ENCODE assay signal across 8 mouse cellular contexts in the genomic region with DNA sequence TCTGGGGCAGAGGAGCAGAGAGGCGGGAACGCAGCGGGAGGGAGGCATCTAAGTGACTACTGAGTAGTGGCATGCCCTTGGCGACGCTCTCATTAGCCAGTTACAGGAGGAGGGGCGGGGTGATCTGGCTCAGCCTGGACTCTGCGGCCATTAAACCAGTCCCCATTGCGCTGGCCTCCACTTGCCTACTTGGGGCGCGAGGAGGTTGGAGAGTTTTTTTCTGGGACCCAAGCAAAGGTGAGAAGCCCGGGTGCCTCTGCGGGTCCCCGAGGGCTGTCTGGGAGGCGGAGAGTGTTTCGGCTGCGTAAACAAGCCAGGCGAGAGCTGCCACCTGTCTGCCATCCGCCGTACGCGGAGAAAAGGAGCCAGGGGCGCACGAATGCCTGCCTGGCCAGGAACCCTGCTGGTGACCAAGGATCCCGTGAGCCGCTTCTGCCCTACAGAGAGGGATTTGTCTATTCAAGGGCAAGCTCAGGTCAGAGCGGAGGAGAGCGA. TPM values are rescaled to one million over a fixed set of nuclear protein-coding genes. Genes with fewer than 3 reads are reported as not detected.
DNase-seq lines count a peak whose midpoint lies in the region; ATAC-seq and TF ChIP-seq lines count a peak whose summit lies in the region.

A gene (plus strand): TSS at position 132 of the 495 bp plus-strand sequence.

- WGBS in forebrain, embryonic 16.5 days = under 1% methylated on average over 27 of the region's 27 CpGs

- no peak within 1 kb of the TSS for H3K27ac ChIP-seq in ES-E14 (ENCODE audit: insufficient read depth, low read depth, low read length, poor library complexity, severe bottlenecking)
- no peak within 1 kb of the TSS for H3K27ac ChIP-seq in forebrain, embryonic 16.5 days (ENCODE audit: low read length)

- DNase-seq in ES-E14 (ENCODE audit: low read depth, low spot score) = peak; percentile 41
- DNase-seq in c-Kit-negative CD71-positive TER-119-positive erythroid progenitor cells, embryonic 14.5 days (ENCODE audit: low read depth, low spot score) = peak; percentile 72
- peak; percentile 72 for DNase-seq in layer of hippocampus, adult 9-11 months
- DNase-seq in lung, postnatal 14 days = peak; percentile 68
- peak; percentile 75 for DNase-seq in ovary, postnatal 36 days (ENCODE audit: low spot score)
- DNase-seq in thymus, postnatal 4 days = peak; percentile 78

- peak within 1 kb of the TSS; percentile 47 for H3K4me2 ChIP-seq in forebrain, embryonic 16.5 days (ENCODE audit: low read length)

- no peaks in the 10 kb centered on the region for H3K36me3 ChIP-seq in ES-E14 (ENCODE audit: control insufficient read depth, insufficient read depth, low read length, poor library complexity, severe bottlenecking)
- no peaks in the 10 kb centered on the region for H3K36me3 ChIP-seq in forebrain, embryonic 16.5 days (ENCODE audit: control insufficient read depth, insufficient read depth)

- H3K9ac ChIP-seq in ES-E14 (ENCODE audit: insufficient read depth, low read depth, low read length, poor library complexity, severe bottlenecking) = peak within 1 kb of the TSS; percentile 21
- peak within 1 kb of the TSS; percentile 14; the same call in 1 of the 2 replicates for H3K9ac ChIP-seq in forebrain, embryonic 16.5 days (replicated peaks; ENCODE audit: low read depth, low read length)

- peaks cover 1 to 4% of the 10 kb centered on the region in 2 experiments; a peak in 2 of 4 replicates for H3K4me1 ChIP-seq in ES-E14 (ENCODE audit: control insufficient read depth in 2 of 2, insufficient read depth in 2 of 2, low read length in 2 of 2, poor library complexity in 1 of 2)
- peaks cover 10% of the 10 kb centered on the region for H3K4me1 ChIP-seq in forebrain, embryonic 16.5 days (replicated peaks; ENCODE audit: control insufficient read depth, insufficient read depth, low read length)

- H3K4me3 ChIP-seq in ES-E14 (ENCODE audit: insufficient read depth in 1 of 2, low read depth in 1 of 2, low read length in 2 of 2, poor library complexity in 1 of 2, severe bottlenecking in 1 of 2) = peak within 1 kb of the TSS; percentile 60 to 90
- H3K4me3 ChIP-seq in forebrain, embryonic 16.5 days (replicated peaks; ENCODE audit: low read length) = peak within 1 kb of the TSS; percentile 36

- H3K9me3 ChIP-seq in ES-E14 (ENCODE audit: control insufficient read depth, insufficient read depth, low read depth, low read length) = no peaks in the 10 kb centered on the region
- H3K9me3 ChIP-seq in forebrain, embryonic 16.5 days (ENCODE audit: control insufficient read depth, low read length) = no peaks in the 10 kb centered on the region

- in situ Hi-C loops in ES-E14 (cut with MboI; ENCODE audit: low sequenced_read_pairs in 2 of 2, unreplicated experiment in 2 of 2) = no loop called here

- ATAC-seq in forebrain, embryonic 16.5 days = peak; percentile 66
- ATAC-seq in hematopoietic stem cell, adult 5-6 weeks (replicated peaks in 1 of 2; ENCODE audit: insufficient read depth in 1 of 2, low FRiP score in 2 of 2, low TSS enrichment in 1 of 2, low read depth in 1 of 2, poor library complexity in 2 of 2, severe bottlenecking in 2 of 2) = peak; percentile 96 to 98

- no peaks in the 10 kb centered on the region for H3K27me3 ChIP-seq in forebrain, embryonic 16.5 days (replicated peaks; ENCODE audit: control insufficient read depth, insufficient read depth, low read length)

TF ChIP-seq in ES-E14, 5 proteins besides CTCF, POLR2A, EP300 and RAD21:
- TF ChIP-seq ZNF384 (IDR thresholded peaks at IDR 0.05; ENCODE audit: low read depth, low read length) (no peak), CHD2 (IDR thresholded peaks at IDR 0.05; ENCODE audit: low read depth, low read length) (no peak), MAFK (IDR thresholded peaks at IDR 0.05; ENCODE audit: insufficient read depth, low read depth, low read length) (no peak), ZC3H11A (IDR thresholded peaks at IDR 0.05; ENCODE audit: borderline replicate concordance, low read depth, low read length) (no peak), HCFC1 (IDR thresholded peaks at IDR 0.05; ENCODE audit: borderline replicate concordance, insufficient read depth, low read length) (no peak)

RNA-seq across cellular contexts. Expression of the gene that starts here (rescaled TPM):
- total RNA-seq in ES-E14 (2012; rRNA removed) = 8.3 and 10.3 TPM in 2 replicates
- 3.3 and 4.5 TPM in 2 replicates for polyA plus RNA-seq in forebrain, embryonic 16.5 days (2015; fragmentation: Nextera tagmentation; extraction: Ambion mirVana)
- total RNA-seq in hematopoietic stem cell, adult 5-6 weeks (2017) = 41.7 and 50.5 TPM in 2 replicates
